Mouse (Mus musculus) olfactory bulb, adult 2 months (tissue): ENCODE measurements around the gene Prg4.

ENCODE experiments used
- CTCF ChIP-seq: fragments of 200-500 bp; IDR thresholded peaks from 2 replicates; pipeline ENCODE4 v1.5.1; 2012; ENCODE audit warnings: low read depth, mild to moderate bottlenecking, low read length, moderate library complexity; ENCODE audit not compliant: insufficient read depth
- POLR2A ChIP-seq: fragments of 200-500 bp; IDR thresholded peaks from 2 replicates; pipeline ENCODE4 v1.6.1; 2012; ENCODE audit warnings: mild to moderate bottlenecking, low read depth, low read length, moderate library complexity; ENCODE audit not compliant: insufficient read depth

DNA sequence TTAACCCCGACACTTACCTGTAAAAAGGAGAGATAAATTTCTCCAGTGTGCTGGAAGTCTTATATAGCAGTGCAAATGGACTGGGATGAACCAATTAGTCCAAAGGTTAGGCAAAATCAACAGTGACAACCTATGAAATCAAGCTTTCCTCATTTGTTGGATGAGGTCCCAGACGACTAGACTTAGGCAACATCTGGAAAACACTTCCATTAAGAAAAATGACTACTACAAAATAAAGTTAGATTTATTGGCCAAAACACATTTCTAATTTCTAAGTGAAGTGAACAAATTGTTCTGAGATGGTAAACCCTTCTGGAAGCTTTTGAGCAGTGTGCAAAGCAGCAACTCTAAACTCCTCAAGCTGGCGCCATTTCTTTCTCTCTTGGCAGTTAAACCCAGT lies at the start of gene Prg4:
- no peak for TF ChIP-seq POLR2A
- no peak for TF ChIP-seq CTCF
